Mouse (Mus musculus): ENCODE data around the gene Inhbe.

DNA sequence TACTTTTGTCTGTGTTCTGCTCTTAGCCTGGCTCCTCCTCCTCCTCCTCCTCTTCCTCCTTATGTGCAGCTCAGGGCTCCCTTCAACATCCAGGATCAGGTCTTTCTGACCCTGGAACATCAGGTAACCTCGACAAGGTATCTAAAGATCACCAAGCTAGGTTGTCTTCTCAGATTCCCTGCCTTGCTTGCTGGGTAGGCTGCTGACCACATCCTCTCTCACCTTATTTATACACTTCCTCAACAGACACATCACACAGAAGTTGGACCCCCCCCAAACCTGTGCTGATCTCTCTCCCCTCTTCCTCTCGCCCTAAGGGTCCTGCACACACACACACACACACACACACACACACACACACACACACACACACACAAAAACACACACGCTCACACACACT, 32.6 kb downstream of the Inhbe start, which contains the start of gene Arhgap9:
- TF ChIP-seq CTCF (IDR thresholded peaks at IDR 0.05; ENCODE audit: low read depth, low read length) (no peak), POLR2A (IDR thresholded peaks at IDR 0.05; ENCODE audit: insufficient read depth, low read length) (no peak), EP300 (IDR thresholded peaks at IDR 0.05; ENCODE audit: insufficient read depth, low read depth, low read length) (no peak)
